Mouse (Mus musculus) CD8-positive naive resting alpha-beta T cell, adult 2 months (primary cell): ENCODE results near the gene Tmem260.

Source experiments
- DNase-seq, 2 experiments: peaks; one replicate each; pipeline ENCODE4 v3.0.0; 2022; ENCODE audit warnings: low read depth in 2 of 2, low spot score in 2 of 2

The Tmem260 gene

DNA sequence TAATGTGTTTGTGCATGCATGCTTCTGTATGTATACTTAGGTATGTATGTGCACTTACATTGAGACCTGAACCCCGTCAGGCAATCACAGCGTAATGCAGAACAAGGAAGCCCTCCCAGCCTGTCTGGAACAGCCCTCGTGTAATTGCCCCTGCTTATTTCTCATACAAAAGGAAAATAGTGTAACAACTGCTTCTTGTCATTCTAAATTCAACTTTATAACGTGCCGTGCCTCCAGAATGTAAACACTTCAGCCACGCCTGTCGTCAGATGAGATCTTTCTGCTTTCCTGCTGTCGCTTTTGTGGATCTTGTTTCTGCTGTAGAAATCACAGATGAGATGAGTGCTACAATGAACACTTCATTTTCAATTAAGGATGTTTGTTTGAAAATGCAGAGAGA lies 30.4 kb downstream of the Tmem260 start:
- no peak for DNase-seq

DNA sequence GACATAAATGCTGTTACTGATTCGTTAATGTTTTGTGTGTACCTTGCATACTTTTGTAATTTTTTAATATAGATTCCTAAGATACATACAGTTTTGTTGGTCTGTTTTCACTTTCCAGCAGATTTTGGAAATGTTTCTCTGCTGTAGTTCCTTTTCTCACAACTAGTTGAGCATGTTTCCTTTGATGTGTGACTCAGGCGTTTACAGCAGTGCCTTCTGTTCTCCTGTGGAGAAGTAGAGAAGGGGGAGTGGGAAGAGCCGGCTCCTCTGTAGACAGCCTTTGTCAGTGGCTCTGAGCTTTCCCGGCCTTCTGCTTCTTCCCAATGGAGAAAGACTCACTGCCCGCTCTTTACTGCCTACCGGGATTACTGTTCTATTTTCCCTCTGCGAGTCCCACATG lies 35.7 kb downstream of the Tmem260 start:
- DNase-seq: no peak

DNA sequence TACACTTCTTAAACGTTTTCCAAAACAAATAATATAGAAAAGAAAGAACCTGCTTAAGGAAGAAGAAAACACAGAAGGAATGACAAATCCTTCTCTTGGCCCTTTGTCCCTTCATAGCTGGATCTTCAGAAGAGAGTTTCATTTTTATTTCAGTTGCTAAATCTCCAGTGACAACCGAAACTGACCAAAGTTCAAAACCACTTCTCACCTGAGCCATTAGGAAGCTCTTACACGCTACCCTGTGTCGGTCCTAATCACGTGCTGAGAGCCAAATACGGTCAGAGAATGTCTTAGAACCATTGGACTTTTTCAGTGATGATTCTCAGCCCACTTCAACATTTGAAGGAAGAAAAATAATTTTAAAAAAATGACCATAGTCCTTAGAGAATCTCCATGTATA lies 36.8 kb downstream of the Tmem260 start:
- no peak for DNase-seq

DNA sequence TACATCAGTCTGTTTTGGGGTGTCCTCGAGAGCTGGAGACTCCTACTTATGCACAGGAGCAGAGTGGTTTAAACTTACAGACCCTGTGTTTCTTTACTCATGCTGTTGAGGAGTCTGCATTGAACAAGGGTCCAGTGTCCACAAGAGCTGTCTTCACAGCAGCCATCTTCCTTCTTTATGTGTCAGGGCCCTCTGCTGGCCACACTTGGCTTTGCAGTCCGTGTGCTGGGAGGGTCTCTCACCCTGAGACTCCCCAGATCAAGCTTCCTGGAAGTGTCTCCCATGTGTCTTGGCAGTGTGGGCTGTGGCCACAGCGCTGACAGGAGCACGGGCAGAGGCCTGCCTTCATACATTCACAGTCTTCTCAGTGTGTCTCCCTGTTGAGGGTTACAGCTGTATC lies 48.0 kb downstream of the Tmem260 start:
- peak; percentile 8 to 14 for DNase-seq

DNA sequence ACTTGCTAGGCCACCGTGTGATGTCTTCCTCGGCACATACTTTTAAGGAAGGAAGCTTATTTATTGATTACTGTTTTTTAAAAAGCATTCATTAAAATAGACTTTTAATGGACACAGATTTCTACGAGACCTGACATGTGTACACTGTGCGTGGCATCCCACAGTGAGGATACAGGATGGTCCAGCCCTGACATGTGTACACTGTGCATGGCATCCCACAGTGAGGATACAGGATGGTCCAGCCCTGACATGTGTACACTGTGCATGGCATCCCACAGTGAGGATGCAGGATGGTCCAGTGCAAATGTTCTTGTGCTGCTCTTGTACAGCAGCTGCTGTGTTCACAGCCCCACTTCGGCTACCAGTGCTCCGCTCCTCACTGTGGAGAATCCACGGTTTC lies 56.6 kb downstream of the Tmem260 start:
- DNase-seq: no peak

DNA sequence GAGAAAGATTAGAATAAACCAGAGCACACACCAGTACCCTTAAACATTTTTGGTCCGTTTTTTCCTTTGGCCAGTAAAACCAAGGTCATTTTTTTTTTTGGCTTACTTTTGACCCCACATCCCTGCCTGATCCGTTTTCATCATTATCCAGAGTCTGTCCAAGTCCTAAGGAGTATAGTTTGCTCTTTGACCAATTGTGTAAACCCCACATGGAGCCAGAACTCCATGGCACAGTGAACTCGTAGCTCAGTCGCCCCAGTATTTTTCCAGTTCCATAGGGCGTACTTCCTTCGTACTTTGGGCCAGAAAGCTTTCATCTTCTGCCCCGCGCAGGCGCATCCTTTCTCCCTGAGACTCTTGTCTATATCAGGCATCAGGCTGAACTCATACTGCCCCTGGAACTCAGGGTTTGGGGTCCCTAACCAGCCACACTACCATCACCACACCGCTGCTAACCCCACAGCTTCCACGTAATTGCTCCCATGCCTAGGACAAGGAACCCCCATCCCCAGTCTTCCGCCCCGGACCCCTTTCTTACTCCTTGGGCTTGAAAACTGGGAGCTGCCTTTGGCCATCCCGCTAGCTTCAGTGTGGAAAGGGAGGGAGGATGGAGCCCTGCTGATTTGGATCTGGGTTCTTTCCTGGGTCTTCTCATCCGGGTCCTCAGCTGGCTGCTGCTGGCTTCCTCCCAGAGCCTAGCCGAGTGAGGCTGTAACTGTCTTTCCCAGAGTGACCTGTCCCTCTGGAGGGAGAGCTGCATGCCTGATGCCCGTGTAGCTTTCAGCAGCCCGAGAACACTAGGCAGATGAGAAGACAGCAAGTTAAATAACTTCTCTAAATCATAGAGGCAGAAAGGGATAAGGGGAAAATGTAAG lies 58.0 kb downstream of the Tmem260 start:
- no peak for DNase-seq

DNA sequence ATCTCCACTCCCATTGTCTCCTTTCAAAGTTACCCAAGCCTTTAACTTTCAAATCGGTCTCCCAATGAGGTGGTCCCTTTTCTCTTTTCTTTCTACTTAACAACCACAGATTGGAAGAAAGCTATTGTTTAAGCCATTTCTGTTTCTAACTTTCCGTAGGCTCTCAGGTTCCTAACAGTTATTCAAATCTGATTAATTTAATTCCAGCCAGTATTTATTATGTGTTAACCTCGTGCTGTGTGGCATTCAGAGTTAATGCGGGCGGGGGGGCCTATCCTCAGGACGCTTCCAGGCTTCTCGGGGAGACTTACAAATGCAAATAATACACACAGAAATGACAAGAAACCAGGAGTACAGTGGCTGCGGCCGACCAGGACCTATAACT lies 58.6 kb downstream of the Tmem260 start:
- no peak for DNase-seq

DNA sequence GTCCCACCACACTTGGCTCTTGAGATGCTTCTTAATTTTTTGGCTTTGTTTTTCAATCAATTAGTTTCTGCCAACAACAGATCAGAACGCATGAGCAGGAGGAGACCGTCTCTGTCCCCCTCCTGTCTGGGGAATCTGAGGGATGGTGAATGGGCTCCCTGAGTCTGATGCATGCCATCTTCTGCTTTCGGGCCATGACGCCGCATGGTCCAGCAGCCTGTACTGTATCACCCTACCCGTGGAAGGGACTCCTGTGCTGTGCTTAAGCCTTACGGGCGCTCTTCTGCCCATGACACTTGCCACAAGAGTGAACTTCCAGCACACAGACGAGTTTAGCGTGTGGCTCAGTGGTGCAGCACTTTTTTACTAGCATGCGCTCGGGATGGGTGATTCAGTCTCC lies 59.7 kb downstream of the Tmem260 start:
- DNase-seq: no peak

DNA sequence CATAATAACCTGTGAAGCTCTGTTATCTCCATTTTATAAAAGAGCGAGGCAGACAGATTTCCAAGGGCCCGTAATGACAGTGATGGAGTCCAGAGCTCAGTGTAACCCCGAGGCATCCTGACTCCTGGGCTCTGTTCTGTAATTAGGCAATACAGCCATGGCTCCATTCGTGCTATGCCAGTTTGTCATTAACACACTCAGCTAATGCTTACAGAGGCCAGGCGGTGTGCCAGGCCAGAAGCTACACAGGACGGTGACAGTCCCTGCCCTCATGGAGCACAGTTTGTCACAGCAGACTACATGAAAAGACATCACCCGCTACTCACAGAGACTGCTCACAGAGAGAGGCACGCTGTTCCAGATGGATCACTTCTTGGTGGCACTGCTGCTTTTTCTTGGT lies 61.5 kb downstream of the Tmem260 start:
- DNase-seq: no peak

DNA sequence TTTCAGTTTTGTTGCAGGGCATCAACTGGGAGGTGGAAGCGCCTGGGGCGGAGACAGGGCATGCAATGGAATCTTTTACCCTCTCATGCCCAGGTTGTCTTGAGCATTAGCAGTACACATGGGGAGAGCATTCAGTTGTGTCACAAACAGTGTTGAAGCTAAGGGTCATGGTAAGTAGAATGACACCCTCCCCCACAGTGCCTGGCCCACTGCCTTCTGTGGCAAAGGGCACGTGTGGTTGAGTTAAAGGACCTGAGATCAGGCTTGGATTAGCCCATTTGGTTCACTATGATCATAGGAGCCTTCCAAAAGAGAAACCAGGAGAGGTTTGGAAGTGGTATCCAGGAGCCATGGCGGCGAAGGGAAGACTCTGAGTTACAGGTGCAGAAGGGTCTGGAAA lies 63.2 kb downstream of the Tmem260 start:
- DNase-seq: no peak

DNA sequence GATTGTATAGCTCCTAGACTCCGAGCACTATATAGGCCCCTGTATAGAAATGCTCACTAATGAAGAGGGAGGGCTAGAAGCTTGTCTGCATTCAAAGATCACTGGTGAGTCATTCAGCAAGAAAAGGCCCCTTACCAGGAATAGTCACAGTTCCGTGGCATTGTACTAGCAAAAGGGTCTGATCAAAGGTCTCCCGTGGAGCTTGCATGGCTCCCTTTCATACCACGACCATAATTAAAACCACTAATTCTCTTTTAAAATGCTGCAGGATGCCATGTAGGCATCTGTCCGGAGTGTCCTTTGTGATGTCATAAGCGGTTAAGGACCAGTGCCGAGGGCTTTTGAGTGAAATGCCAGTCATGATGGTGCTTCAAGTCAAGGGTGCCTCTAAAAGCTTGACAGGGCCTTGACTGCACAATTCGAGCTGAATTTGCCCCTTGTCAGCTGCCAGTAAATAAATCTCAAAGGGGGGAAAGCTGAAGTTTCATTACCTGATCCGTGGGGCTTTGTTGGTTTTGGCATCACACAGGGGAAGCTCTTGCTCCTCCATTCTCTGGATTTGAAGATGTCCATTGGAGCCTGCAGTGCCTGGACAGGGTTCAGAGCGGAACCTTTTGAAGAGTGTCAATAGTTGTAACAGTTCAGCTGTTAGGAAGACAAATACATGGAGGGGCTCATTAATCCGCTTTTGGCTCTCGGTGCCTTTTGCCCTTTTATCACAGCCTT lies 67.3 kb downstream of the Tmem260 start:
- no peak for DNase-seq

DNA sequence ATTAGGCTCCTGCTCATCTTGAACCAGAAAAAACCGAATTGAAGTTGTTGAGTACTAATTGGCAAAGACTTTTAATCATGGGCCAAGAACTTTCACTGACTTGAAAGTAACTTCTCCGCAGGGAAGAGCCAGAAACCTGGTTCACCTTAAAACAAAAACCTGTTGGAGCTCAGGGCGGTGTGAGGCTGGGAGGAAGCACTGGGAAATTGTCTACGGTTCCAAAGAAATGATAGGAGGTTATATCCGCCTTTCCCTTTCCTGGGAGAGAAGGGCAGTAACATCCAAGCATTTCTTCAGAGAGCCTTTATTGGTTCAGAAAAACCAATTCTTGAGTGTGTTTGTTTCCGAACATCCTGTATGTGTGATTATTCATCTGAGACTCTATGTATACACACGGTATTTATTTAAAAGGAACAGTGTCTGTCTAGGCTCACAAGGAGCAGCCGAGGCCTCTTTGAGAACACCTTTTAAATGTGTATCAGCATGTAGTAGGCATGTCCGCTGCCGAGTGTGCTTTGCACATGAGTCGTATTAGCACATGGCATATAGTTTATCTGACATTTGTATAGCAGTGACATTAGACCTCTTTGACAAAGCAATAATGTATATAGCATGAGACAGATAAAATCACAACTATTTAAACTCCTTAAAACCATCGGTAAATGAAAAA lies 68.0 kb downstream of the Tmem260 start:
- DNase-seq: no peak

DNA sequence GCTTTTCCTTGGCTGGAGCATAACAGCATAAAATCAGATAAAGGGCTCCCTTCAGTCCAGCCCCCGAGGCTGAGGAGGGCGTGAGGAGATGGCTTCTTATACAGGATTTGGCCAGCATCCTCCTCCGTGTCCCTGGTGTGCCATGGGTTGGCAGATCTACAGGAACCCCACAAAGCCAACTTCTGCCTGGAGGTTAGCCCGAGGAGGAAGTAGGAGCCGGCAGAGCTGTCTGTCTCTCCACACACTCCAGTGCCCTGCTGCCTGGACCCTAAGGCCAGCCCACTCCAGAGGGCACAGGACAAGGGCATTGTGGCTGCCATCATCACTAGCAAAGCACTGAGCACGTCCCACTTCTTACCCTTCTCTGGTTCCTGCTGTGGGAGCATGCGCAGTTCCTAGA lies 68.7 kb downstream of the Tmem260 start:
- DNase-seq: no peak

DNA sequence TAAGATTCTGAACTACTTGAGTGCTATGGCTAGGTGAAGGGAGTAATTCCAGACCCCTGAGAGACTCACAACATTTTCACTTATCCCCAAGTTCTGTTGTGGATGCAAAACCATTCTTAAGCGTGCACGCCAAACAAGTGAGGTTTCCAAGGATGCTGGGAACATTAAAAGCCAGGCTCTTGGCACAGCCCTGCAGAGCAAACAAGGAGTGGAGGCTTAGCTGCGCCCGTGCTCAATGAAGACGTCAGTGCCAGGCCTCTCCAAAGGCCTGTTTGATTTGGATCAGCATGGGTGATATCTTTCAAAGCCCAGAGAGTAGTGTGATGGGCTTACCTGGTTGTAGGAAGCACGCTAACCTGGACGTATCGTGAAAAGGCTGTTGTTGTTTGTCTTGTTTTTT lies 69.6 kb downstream of the Tmem260 start:
- DNase-seq: no peak

DNA sequence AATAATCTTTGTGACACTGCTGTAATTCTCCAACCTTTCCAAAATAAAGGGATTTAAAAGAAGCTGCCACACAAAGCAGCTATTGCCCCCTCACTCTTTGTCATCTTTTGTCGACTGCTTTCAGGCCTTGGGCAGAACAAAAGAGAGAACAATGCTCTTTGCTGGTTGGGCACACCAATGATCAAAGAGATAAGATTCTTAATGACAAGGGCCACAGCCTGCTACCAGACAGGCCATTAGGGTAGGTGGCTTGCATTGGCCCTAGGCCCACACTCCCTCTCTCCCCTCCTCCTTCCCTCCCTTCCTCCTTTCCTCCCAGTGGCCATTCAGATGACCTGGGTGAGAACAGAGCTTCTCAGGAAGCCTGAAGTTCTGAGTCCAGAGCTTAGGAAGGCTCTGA lies 77.4 kb downstream of the Tmem260 start:
- DNase-seq: no peak

DNA sequence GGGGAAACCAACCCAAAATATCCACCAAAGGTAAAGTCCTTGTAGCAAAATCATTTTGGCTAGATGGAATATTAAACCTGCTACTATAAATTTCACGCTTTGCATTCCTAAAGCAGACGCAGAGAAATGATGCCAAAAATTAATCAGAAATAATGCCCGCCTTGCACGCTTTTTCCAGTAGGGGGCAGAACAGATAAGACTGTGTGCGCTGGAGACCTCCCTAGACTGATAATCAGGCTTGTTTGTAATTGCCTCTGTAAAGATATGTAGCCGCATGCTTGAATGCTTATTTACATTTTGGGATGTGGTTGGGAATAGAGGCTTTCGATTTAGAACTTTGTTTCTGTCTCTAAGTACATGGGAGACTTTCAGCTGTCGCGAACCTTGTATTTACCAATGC lies 78.2 kb downstream of the Tmem260 start:
- DNase-seq: no peak

DNA sequence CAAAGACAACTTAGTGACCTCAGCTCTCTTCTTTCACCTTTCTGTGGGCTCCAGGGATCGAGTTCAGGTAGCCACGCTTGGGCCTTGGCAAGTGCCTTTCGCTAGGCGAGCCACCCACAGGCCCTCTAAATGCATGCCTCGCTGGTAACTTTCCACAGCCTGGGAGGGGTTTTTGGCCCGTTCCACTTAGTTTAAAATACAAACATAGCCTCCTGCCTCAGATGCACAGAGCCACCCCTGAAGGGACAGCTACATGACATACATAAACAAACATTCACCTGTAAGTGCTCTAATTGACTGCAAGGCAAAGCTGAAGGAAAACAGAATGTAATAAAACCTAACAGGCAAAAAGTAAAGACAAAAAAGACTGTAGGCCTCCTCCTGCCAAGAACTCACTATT lies 79.1 kb downstream of the Tmem260 start:
- DNase-seq: no peak

DNA sequence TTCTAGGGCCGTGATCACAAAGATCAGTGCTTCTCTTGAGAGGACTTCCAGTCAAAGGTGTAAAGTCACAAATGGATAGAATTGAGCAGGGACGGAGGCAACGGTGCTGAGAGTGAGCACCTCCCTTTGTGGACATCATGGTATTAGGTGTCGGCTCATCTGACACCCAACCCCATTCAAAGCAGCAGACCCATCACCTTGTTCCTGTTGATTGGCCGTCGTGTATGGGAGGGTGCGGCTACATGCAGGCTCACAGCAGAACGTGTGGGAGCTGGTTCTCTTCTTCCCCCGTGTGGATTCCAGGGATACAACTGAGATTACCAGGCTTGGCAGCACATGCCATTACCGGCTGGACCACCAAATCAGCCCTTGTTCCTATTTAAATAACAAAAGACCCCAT lies 84.7 kb downstream of the Tmem260 start:
- DNase-seq: no peak

DNA sequence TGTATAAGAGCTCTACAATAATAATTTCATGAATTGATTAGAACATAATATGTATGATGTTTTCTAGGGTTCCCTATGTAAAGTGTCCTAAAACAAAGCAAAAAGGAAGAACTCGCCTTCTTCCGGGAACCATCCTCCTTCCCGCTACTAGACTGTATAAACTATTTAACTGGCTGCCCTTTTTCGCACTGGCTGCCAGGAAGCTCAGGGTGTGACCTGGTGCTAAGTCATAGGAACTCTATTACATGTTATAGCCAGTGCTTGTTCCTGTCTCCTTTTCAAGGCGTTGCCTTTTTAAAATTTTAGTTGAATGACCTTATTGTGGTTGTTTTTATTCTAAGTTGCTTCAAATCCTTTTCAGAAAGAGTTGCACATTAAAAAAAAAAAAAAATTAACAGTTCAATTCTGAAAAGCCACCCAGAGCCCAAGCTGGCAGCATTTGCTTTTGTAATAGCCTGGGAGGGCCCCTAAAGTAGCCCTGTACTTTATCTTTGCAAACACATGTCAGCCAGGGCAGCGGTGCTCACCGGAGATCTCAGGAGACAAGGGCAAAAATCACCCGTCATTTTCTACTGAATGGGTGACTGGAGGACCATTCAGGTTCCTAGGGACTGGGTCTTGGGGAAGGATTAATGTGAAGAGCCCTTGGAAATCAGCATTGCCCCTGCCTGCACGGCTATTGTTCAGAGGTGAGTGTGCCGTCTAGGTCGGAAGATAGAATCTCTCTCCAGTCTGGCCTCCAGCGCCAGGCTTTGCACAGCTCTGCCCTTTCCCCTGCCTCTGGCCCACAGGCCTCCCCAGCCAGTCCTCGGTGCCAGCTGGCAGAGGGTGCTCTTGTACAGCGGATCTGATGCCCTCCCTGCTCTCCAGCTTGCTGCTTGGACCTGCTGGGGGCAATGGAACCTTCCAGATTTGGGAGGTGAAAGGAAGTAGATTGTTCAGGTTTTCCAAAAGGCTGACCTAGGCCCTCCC lies 92.2 kb downstream of the Tmem260 start:
- no peak for DNase-seq

DNA sequence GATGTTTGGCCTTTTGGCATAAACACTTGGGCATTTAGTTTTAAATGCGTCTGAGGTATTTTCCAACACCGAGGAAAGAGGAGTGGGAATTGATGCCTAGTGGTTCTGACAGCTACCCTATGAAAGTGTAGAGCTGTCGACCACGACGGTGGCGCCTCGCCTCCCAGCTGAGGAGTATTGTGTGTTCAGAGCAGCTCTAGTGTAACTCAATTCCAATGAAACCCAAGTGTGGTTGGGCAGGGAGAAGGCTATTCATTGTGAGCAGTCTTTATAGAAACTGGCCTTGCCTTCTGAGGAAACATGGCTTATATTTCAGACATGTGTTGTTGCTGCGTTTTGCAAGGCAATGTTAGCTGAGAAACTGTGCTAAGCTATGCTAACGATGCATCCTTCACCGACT lies 99.2 kb downstream of the Tmem260 start:
- DNase-seq: no peak

DNA sequence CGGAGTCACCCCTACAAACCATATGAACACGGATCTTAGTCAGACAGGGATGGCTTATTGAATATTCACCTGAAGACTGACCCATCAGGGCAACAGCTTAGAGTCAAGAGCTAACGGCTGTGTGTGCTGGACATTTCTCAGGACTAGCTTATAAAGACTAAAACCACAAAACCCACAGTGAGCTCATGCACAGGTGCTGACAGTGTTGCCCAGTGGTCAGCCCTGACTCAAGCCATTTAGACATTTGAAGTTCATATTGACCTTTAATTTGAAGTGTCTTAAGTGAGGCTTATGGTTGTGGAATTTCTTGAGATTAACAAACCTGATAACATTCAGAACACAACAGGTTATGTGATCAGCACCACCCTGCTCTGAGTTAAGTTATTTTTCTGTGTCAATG lies 100.1 kb downstream of the Tmem260 start:
- no peak for DNase-seq
